Mouse (Mus musculus): ENCODE measurements around the gene Fam111a. TPM values are rescaled to one million over a fixed set of nuclear protein-coding genes. Genes with fewer than 3 reads are reported as not detected.

Gene Fam111a
- polyA plus RNA-seq, 1 experiment from 2014 or later, result 24.9 TPM

DNA sequence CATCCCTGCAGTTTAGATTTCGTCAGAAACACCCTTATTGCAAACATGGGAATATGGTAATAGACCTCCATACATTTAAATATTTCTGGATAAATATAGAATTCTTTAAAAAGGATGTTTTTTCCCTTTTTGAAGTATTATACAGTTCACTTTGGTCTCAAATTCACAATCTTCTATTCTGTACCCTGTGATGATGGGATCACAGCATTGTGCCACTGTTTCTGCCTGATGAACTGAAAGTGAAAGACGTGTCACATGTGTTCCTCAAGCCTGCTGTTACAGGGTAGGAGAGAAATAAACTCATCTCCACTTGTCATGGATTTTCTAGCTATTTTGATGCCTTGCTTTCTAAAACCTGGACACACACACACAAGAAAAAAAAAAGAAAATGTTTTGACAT, 25.3 kb downstream of the Fam111a start:
- Histone ChIP-seq H3K9ac (ENCODE audit: low read length) (no peak overlapping the region), H3K9me3 (ENCODE audit: control insufficient read depth, low read length) (no peaks in the 10 kb centered on the region), H3K4me3 (ENCODE audit: low read depth, low read length) (no peak overlapping the region), H3K27me3 (ENCODE audit: control insufficient read depth, insufficient read depth, low read length) (no peaks in the 10 kb centered on the region), H3K4me2 (ENCODE audit: low read depth, severe bottlenecking) (no peak overlapping the region), H3K27ac (replicated peaks; ENCODE audit: low read depth, low read length) (no peak overlapping the region), H3K36me3 (ENCODE audit: control insufficient read depth, insufficient read depth, low read length) (no peaks in the 10 kb centered on the region), H3K4me1 (ENCODE audit: control insufficient read depth, insufficient read depth, low read length) (peaks cover 4% of the 10 kb centered on the region; the same call in 1 of the 2 replicates)
- DNase-seq (ENCODE audit: low spot score) (no peak), ATAC-seq (ENCODE audit: insufficient number of reproducible peaks, low FRiP score, low TSS enrichment, low read depth) (no peak)
- 77% methylated on average over 2 of the region's 2 CpGs for WGBS

DNA sequence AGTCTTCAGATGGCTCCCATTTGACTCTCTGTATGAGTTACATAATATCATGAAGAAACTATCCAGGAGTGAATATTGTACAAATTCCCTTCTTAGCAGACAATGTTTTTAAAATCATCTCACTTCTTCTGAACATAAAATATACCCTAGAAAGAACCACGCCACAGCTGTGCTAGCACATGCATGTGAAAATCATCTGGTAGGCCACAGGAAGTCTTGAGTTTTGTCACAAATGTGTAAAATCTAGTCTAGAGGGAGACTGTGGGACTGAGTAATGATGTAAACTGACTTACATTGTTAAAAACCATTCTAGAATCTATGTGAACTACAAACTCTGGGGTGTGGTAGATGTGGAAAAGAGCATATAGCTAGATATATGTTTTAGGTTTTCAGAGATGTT, 26.1 kb downstream of the Fam111a start:
- WGBS, result 91% methylated on average over 1 of the region's 1 CpGs
- peaks cover 4% of the 10 kb centered on the region; the same call in 1 of the 2 replicates for H3K4me1 ChIP-seq (ENCODE audit: control insufficient read depth, insufficient read depth, low read length)
- H3K36me3 ChIP-seq (ENCODE audit: control insufficient read depth, insufficient read depth, low read length), result no peaks in the 10 kb centered on the region
- H3K9ac ChIP-seq (ENCODE audit: low read length), result no peak overlapping the region
- no peak for DNase-seq (ENCODE audit: low spot score)
- no peak overlapping the region for H3K27ac ChIP-seq (replicated peaks; ENCODE audit: low read depth, low read length)
- H3K27me3 ChIP-seq (ENCODE audit: control insufficient read depth, insufficient read depth, low read length), result no peaks in the 10 kb centered on the region
- H3K4me3 ChIP-seq (ENCODE audit: low read depth, low read length), result no peak overlapping the region
- H3K9me3 ChIP-seq (ENCODE audit: control insufficient read depth, low read length), result no peaks in the 10 kb centered on the region
- no peak for ATAC-seq (ENCODE audit: insufficient number of reproducible peaks, low FRiP score, low TSS enrichment, low read depth)
- H3K4me2 ChIP-seq (ENCODE audit: low read depth, severe bottlenecking), result no peak overlapping the region

DNA sequence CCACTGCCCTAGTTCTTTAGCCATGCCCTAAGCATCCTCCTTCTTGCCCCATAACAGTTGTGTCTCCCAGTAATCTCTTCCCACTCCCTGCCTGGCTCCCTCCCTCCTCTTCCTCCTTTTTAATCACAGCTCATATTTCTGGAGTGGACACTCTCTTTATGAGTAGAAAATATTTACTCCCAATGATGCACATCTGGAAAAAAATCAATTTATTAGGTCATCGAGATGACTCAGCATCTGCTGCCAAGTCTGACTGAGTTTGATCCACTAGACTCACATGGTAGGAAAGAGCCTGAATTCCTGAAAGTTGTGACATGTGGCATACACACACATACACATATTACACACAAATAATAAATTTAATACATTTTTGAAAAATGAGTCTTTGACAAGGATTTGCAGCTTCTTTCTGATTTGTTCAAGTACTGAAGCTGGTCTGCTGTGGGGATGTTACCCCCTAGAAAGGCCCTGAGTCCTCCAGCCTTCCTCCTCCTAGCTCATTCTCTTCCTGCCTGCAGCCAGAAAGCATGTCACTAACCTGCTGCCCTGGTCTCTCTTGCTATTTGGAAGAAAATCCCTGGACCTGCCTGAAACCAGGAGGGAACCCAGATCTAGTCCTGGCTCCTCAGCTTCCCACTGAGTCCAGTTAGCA, 27.2 kb downstream of the Fam111a start:
- WGBS, result 92% methylated on average over 1 of the region's 1 CpGs
- H3K4me2 ChIP-seq (ENCODE audit: low read depth, severe bottlenecking), result peak overlapping the region; percentile 53
- H3K27ac ChIP-seq (replicated peaks; ENCODE audit: low read depth, low read length), result no peak overlapping the region
- no peaks in the 10 kb centered on the region for H3K27me3 ChIP-seq (ENCODE audit: control insufficient read depth, insufficient read depth, low read length)
- peak; percentile 46; the same call in 1 of the 2 replicates for ATAC-seq (ENCODE audit: insufficient number of reproducible peaks, low FRiP score, low TSS enrichment, low read depth)
- no peaks in the 10 kb centered on the region; the same call in 1 of the 2 replicates for H3K36me3 ChIP-seq (ENCODE audit: control insufficient read depth, insufficient read depth, low read length)
- H3K4me1 ChIP-seq (ENCODE audit: control insufficient read depth, insufficient read depth, low read length), result peaks cover 4% of the 10 kb centered on the region; the same call in 1 of the 2 replicates
- H3K9me3 ChIP-seq (ENCODE audit: control insufficient read depth, low read length), result no peaks in the 10 kb centered on the region
- no peak overlapping the region; the same call in 1 of the 2 replicates for H3K4me3 ChIP-seq (ENCODE audit: low read depth, low read length)
- no peak for DNase-seq (ENCODE audit: low spot score)
- H3K9ac ChIP-seq (ENCODE audit: low read length), result no peak overlapping the region

DNA sequence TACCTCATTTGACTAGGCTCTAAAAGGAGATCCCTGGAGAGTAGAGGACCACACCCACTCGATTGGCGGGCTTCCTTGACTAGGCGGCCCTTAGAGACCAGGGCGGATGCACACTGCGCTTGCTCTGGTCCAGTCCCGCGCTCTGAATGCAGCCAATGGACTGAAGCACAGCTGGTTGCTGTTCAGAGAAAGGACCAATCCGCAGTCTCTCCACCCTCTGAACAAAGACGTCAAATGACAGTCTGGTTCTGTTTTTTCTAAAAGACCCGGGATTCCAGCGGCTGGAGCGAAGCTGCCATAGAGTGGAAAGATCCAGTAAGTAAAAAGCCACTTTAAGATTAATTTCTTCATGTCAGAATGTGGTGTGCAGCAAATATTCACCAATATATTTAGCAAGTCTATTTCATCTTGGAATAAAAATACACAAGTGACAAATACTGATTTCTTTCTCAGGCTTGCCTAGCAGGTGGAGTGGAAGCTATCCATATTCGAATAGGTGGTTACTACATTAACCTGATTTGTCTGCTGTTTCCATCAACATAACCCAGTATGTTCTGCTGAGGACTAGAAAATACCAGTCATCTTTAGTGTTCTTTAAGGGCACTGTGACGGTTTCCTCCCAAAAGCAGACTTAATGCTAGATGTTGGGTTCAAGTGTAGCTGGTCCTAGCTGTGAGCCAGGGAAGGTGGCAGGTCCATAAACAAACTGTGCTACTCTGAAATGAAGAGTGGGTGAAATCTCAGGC, 27.9 kb downstream of the Fam111a start:
- ATAC-seq (ENCODE audit: insufficient number of reproducible peaks, low FRiP score, low TSS enrichment, low read depth) (peak; percentile 96), DNase-seq (ENCODE audit: low spot score) (peak; percentile 72)
- WGBS, result 11% methylated on average over 14 of the region's 14 CpGs
- no peaks in the 10 kb centered on the region for H3K9me3 ChIP-seq (ENCODE audit: control insufficient read depth, low read length)
- H3K4me1 ChIP-seq (ENCODE audit: control insufficient read depth, insufficient read depth, low read length), result peaks cover 4% of the 10 kb centered on the region; the same call in 1 of the 2 replicates
- H3K9ac ChIP-seq (ENCODE audit: low read length), result peak overlapping the region; percentile 37
- H3K27me3 ChIP-seq (ENCODE audit: control insufficient read depth, insufficient read depth, low read length), result no peaks in the 10 kb centered on the region
- no peaks in the 10 kb centered on the region; the same call in 1 of the 2 replicates for H3K36me3 ChIP-seq (ENCODE audit: control insufficient read depth, insufficient read depth, low read length)
- H3K27ac ChIP-seq (replicated peaks; ENCODE audit: low read depth, low read length), result no peak overlapping the region
- H3K4me3 ChIP-seq (ENCODE audit: low read depth, low read length), result peak overlapping the region; percentile 29
- peak overlapping the region; percentile 53 for H3K4me2 ChIP-seq (ENCODE audit: low read depth, severe bottlenecking)

DNA sequence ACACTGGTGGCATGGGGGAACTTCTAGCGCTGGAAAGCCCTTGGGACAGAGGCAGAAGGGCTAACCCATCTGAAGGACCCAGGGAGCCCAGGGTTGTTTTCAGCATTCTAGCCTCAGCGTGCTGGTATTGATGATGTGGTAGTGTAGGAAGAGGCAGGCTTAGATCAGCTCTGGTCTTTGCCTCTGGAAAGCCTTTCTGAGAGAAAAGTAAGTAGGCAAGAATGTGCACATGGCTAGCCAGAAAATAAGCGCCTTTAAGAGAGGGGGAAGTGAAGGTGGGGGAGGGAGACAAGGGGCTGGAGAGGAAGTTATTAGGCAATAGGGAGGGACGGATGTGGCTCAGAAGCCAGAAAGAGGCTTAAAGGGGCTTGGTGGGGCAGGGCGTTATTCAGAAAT, 28.5 kb downstream of the Fam111a start:
- Histone ChIP-seq H3K4me3 (ENCODE audit: low read depth, low read length) (peak overlapping the region; percentile 29), H3K9me3 (ENCODE audit: control insufficient read depth, low read length) (no peaks in the 10 kb centered on the region), H3K4me2 (ENCODE audit: low read depth, severe bottlenecking) (peak overlapping the region; percentile 53), H3K27ac (replicated peaks; ENCODE audit: low read depth, low read length) (no peak overlapping the region), H3K27me3 (ENCODE audit: control insufficient read depth, insufficient read depth, low read length) (no peaks in the 10 kb centered on the region), H3K4me1 (ENCODE audit: control insufficient read depth, insufficient read depth, low read length) (peaks cover 4% of the 10 kb centered on the region; the same call in 1 of the 2 replicates), H3K9ac (ENCODE audit: low read length) (peak overlapping the region; percentile 37), H3K36me3 (ENCODE audit: control insufficient read depth, insufficient read depth, low read length) (no peaks in the 10 kb centered on the region; the same call in 1 of the 2 replicates)
- no peak for DNase-seq (ENCODE audit: low spot score)
- WGBS, result 21% methylated on average over 5 of the region's 5 CpGs
- ATAC-seq (ENCODE audit: insufficient number of reproducible peaks, low FRiP score, low TSS enrichment, low read depth), result no peak

DNA sequence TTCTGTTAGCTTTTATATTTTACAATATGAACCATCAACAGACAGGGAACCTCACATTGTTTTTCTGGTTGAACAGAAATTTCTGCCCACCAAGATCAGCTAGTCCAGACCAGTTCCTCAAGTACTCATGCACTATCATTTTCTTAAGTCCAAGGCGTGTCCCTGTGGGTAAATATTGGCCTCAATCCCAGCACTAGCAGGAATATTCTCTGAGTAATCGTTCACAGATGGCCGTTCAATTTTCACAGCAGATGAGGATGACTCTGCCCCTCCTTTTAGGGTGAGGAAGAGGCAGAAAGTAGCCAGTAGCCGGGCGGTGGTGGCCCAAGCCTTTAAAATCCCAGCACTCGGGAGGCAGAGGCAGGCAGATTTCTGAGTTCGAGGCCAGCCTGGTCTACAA, 29.6 kb downstream of the Fam111a start:
- H3K36me3 ChIP-seq (ENCODE audit: control insufficient read depth, insufficient read depth, low read length), result no peaks in the 10 kb centered on the region; the same call in 1 of the 2 replicates
- H3K27me3 ChIP-seq (ENCODE audit: control insufficient read depth, insufficient read depth, low read length), result no peaks in the 10 kb centered on the region
- WGBS, result 88% methylated on average over 7 of the region's 7 CpGs
- no peak overlapping the region for H3K9ac ChIP-seq (ENCODE audit: low read length)
- H3K4me2 ChIP-seq (ENCODE audit: low read depth, severe bottlenecking), result no peak overlapping the region
- H3K4me1 ChIP-seq (ENCODE audit: control insufficient read depth, insufficient read depth, low read length), result peaks cover 4% of the 10 kb centered on the region; the same call in 1 of the 2 replicates
- no peak for DNase-seq (ENCODE audit: low spot score)
- H3K9me3 ChIP-seq (ENCODE audit: control insufficient read depth, low read length), result no peaks in the 10 kb centered on the region
- no peak for ATAC-seq (ENCODE audit: insufficient number of reproducible peaks, low FRiP score, low TSS enrichment, low read depth)
- H3K4me3 ChIP-seq (ENCODE audit: low read depth, low read length), result no peak overlapping the region
- no peak overlapping the region for H3K27ac ChIP-seq (replicated peaks; ENCODE audit: low read depth, low read length)

DNA sequence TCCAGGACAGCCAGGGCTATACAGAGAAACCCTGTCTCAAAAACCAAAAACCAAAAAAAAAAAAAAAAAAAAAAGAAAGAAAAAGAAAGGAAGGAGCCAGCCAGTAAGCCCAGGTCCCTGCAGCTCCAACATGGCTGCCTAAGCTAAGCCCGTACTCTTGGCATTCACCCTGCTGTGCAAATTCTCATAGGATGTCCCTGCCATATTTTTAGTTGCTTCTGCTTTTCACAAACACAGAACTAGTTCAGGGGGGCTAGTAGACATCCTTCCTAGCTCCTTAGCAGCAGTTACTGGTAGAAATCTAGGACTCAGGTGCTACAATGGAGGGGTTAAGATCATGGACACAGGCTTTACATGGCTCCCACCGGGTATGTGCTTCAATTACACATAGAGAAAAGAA, 30.0 kb downstream of the Fam111a start:
- Histone ChIP-seq H3K27ac (replicated peaks; ENCODE audit: low read depth, low read length) (no peak overlapping the region), H3K36me3 (ENCODE audit: control insufficient read depth, insufficient read depth, low read length) (no peaks in the 10 kb centered on the region; the same call in 1 of the 2 replicates), H3K9ac (ENCODE audit: low read length) (no peak overlapping the region), H3K4me3 (ENCODE audit: low read depth, low read length) (no peak overlapping the region), H3K27me3 (ENCODE audit: control insufficient read depth, insufficient read depth, low read length) (no peaks in the 10 kb centered on the region), H3K4me1 (ENCODE audit: control insufficient read depth, insufficient read depth, low read length) (peaks cover 4% of the 10 kb centered on the region; the same call in 1 of the 2 replicates), H3K9me3 (ENCODE audit: control insufficient read depth, low read length) (no peaks in the 10 kb centered on the region), H3K4me2 (ENCODE audit: low read depth, severe bottlenecking) (no peak overlapping the region)
- ATAC-seq (ENCODE audit: insufficient number of reproducible peaks, low FRiP score, low TSS enrichment, low read depth) (no peak), DNase-seq (ENCODE audit: low spot score) (no peak)
- 90% methylated on average over 2 of the region's 2 CpGs for WGBS

DNA sequence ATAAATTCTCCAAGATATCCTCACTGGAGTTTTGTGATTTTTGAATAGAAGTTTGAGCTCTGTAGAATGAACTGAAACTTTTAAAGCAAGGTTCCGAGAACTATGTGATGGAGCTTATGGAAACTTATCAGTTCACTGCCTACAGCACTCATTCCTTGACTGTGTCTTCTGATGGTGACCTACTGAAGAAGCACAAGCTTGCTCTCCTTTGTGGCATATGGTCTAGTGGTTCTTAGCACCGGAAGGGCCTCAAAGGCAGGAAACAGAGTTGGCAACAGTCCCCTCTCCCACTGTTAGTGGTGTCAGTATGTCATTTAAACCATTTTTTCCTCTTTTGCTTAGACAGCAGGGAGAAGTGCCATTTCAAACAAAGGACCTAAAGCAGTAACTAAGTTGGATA, 31.1 kb downstream of the Fam111a start:
- Histone ChIP-seq H3K4me1 (ENCODE audit: control insufficient read depth, insufficient read depth, low read length) (peaks cover 4% of the 10 kb centered on the region; the same call in 1 of the 2 replicates), H3K27me3 (ENCODE audit: control insufficient read depth, insufficient read depth, low read length) (no peaks in the 10 kb centered on the region), H3K4me3 (ENCODE audit: low read depth, low read length) (no peak overlapping the region), H3K27ac (replicated peaks; ENCODE audit: low read depth, low read length) (no peak overlapping the region), H3K4me2 (ENCODE audit: low read depth, severe bottlenecking) (no peak overlapping the region), H3K36me3 (ENCODE audit: control insufficient read depth, insufficient read depth, low read length) (no peaks in the 10 kb centered on the region; the same call in 1 of the 2 replicates), H3K9me3 (ENCODE audit: control insufficient read depth, low read length) (no peaks in the 10 kb centered on the region), H3K9ac (ENCODE audit: low read length) (no peak overlapping the region)
- DNase-seq (ENCODE audit: low spot score) (no peak), ATAC-seq (ENCODE audit: insufficient number of reproducible peaks, low FRiP score, low TSS enrichment, low read depth) (no peak)
- 92% methylated on average over 2 of the region's 2 CpGs for WGBS
